Mouse (Mus musculus): ENCODE results near the gene Nutm1. TPM values are rescaled to one million over a fixed set of nuclear protein-coding genes. Genes with fewer than 3 reads are reported as not detected.

The Nutm1 gene
- polyA plus RNA-seq, 1 experiment from 2014 or later = not detected

GRCm38 (mm10) chr2:112284363-112285030, 25.4 kb upstream of the Nutm1 start:
- H3K9ac ChIP-seq (replicated peaks; ENCODE audit: low read depth, low read length) = peak overlapping the region; percentile 40
- H3K36me3 ChIP-seq (ENCODE audit: control insufficient read depth, insufficient read depth, low read length) = no peaks in the 10 kb centered on the region
- peak overlapping the region; percentile 52 for H3K4me3 ChIP-seq (ENCODE audit: low read depth, low read length)
- H3K27ac ChIP-seq (ENCODE audit: low read length) = peak overlapping the region; percentile 28; the same call in 1 of the 2 replicates
- WGBS = under 1% methylated on average over 21 of the region's 21 CpGs
- no peaks in the 10 kb centered on the region for H3K27me3 ChIP-seq (ENCODE audit: control insufficient read depth, insufficient read depth, low read length)
- H3K4me2 ChIP-seq (replicated peaks; ENCODE audit: low read depth, low read length) = peak overlapping the region; percentile 90
- peak; percentile 93 for ATAC-seq (ENCODE audit: insufficient number of reproducible peaks, insufficient read depth, low FRiP score, low read depth)
- no peaks in the 10 kb centered on the region for H3K9me3 ChIP-seq (ENCODE audit: control insufficient read depth, low read depth, low read length)
- no peaks in the 10 kb centered on the region for H3K4me1 ChIP-seq (ENCODE audit: control insufficient read depth, insufficient read depth, low read length)

GRCm38 (mm10) chr2:112282846-112283245, 23.8 kb upstream of the Nutm1 start:
- no peak overlapping the region for H3K27ac ChIP-seq (ENCODE audit: low read length)
- H3K27me3 ChIP-seq (ENCODE audit: control insufficient read depth, insufficient read depth, low read length) = no peaks in the 10 kb centered on the region
- no peak for ATAC-seq (ENCODE audit: insufficient number of reproducible peaks, insufficient read depth, low FRiP score, low read depth)
- H3K9me3 ChIP-seq (ENCODE audit: control insufficient read depth, low read depth, low read length) = no peaks in the 10 kb centered on the region
- no peaks in the 10 kb centered on the region for H3K4me1 ChIP-seq (ENCODE audit: control insufficient read depth, insufficient read depth, low read length)
- no peaks in the 10 kb centered on the region for H3K36me3 ChIP-seq (ENCODE audit: control insufficient read depth, insufficient read depth, low read length)
- H3K9ac ChIP-seq (replicated peaks; ENCODE audit: low read depth, low read length) = no peak overlapping the region
- WGBS = 84% methylated on average over 1 of the region's 1 CpGs
- no peak overlapping the region for H3K4me2 ChIP-seq (replicated peaks; ENCODE audit: low read depth, low read length)
- no peak overlapping the region for H3K4me3 ChIP-seq (ENCODE audit: low read depth, low read length)

GRCm38 (mm10) chr2:112276870-112277269, 17.8 kb upstream of the Nutm1 start:
- H3K27me3 ChIP-seq (ENCODE audit: control insufficient read depth, insufficient read depth, low read length) = no peaks in the 10 kb centered on the region
- H3K4me3 ChIP-seq (ENCODE audit: low read depth, low read length) = no peak overlapping the region
- no peak overlapping the region for H3K27ac ChIP-seq (ENCODE audit: low read length)
- H3K9me3 ChIP-seq (ENCODE audit: control insufficient read depth, low read depth, low read length) = no peaks in the 10 kb centered on the region
- H3K36me3 ChIP-seq (ENCODE audit: control insufficient read depth, insufficient read depth, low read length) = no peaks in the 10 kb centered on the region
- 69% methylated on average over 3 of the region's 3 CpGs for WGBS
- no peak overlapping the region for H3K9ac ChIP-seq (replicated peaks; ENCODE audit: low read depth, low read length)
- no peak overlapping the region for H3K4me2 ChIP-seq (replicated peaks; ENCODE audit: low read depth, low read length)
- ATAC-seq (ENCODE audit: insufficient number of reproducible peaks, insufficient read depth, low FRiP score, low read depth) = peak; percentile 49; the same call in 1 of the 2 replicates
- H3K4me1 ChIP-seq (ENCODE audit: control insufficient read depth, insufficient read depth, low read length) = no peaks in the 10 kb centered on the region

- 84% methylated on average over 6 of the region's 6 CpGs for WGBS
- no peaks in the 10 kb centered on the region for H3K9me3 ChIP-seq (ENCODE audit: control insufficient read depth, low read depth, low read length)
- H3K36me3 ChIP-seq (ENCODE audit: control insufficient read depth, insufficient read depth, low read length) = no peaks in the 10 kb centered on the region
- H3K27me3 ChIP-seq (ENCODE audit: control insufficient read depth, insufficient read depth, low read length) = no peaks in the 10 kb centered on the region
- H3K9ac ChIP-seq (replicated peaks; ENCODE audit: low read depth, low read length) = no peak overlapping the region
- H3K4me1 ChIP-seq (ENCODE audit: control insufficient read depth, insufficient read depth, low read length) = no peaks in the 10 kb centered on the region
- no peak overlapping the region for H3K4me3 ChIP-seq (ENCODE audit: low read depth, low read length)
- H3K27ac ChIP-seq (ENCODE audit: low read length) = no peak overlapping the region
- no peak overlapping the region for H3K4me2 ChIP-seq (replicated peaks; ENCODE audit: low read depth, low read length)
- no peak for ATAC-seq (ENCODE audit: insufficient number of reproducible peaks, insufficient read depth, low FRiP score, low read depth)
These were observed 14.4 kb upstream of the Nutm1 start for GRCm38 (mm10) chr2:112273474-112273873.

GRCm38 (mm10) chr2:112272909-112273308, 13.8 kb upstream of the Nutm1 start:
- ATAC-seq (ENCODE audit: insufficient number of reproducible peaks, insufficient read depth, low FRiP score, low read depth) = no peak
- Histone ChIP-seq H3K9ac (replicated peaks; ENCODE audit: low read depth, low read length) (no peak overlapping the region), H3K9me3 (ENCODE audit: control insufficient read depth, low read depth, low read length) (no peaks in the 10 kb centered on the region), H3K4me1 (ENCODE audit: control insufficient read depth, insufficient read depth, low read length) (no peaks in the 10 kb centered on the region), H3K36me3 (ENCODE audit: control insufficient read depth, insufficient read depth, low read length) (no peaks in the 10 kb centered on the region), H3K27me3 (ENCODE audit: control insufficient read depth, insufficient read depth, low read length) (no peaks in the 10 kb centered on the region), H3K4me3 (ENCODE audit: low read depth, low read length) (no peak overlapping the region), H3K4me2 (replicated peaks; ENCODE audit: low read depth, low read length) (no peak overlapping the region), H3K27ac (ENCODE audit: low read length) (no peak overlapping the region)
- WGBS = 90% methylated on average over 2 of the region's 2 CpGs

GRCm38 (mm10) chr2:112270011-112270410, 10.9 kb upstream of the Nutm1 start:
- no peak overlapping the region for H3K4me2 ChIP-seq (replicated peaks; ENCODE audit: low read depth, low read length)
- H3K27ac ChIP-seq (ENCODE audit: low read length) = no peak overlapping the region
- no peak overlapping the region for H3K4me3 ChIP-seq (ENCODE audit: low read depth, low read length)
- H3K9me3 ChIP-seq (ENCODE audit: control insufficient read depth, low read depth, low read length) = no peaks in the 10 kb centered on the region
- no peak for ATAC-seq (ENCODE audit: insufficient number of reproducible peaks, insufficient read depth, low FRiP score, low read depth)
- no peak overlapping the region for H3K9ac ChIP-seq (replicated peaks; ENCODE audit: low read depth, low read length)
- WGBS = 83% methylated on average over 2 of the region's 2 CpGs
- H3K4me1 ChIP-seq (ENCODE audit: control insufficient read depth, insufficient read depth, low read length) = peaks cover 4% of the 10 kb centered on the region; the same call in 1 of the 2 replicates
- H3K27me3 ChIP-seq (ENCODE audit: control insufficient read depth, insufficient read depth, low read length) = no peaks in the 10 kb centered on the region
- no peaks in the 10 kb centered on the region for H3K36me3 ChIP-seq (ENCODE audit: control insufficient read depth, insufficient read depth, low read length)

GRCm38 (mm10) chr2:112267547-112268269, 8.6 kb upstream of the Nutm1 start:
- Histone ChIP-seq H3K27me3 (ENCODE audit: control insufficient read depth, insufficient read depth, low read length) (no peaks in the 10 kb centered on the region), H3K4me3 (ENCODE audit: low read depth, low read length) (peak overlapping the region; percentile 65; the same call in 1 of the 2 replicates), H3K4me1 (ENCODE audit: control insufficient read depth, insufficient read depth, low read length) (peaks cover 12% of the 10 kb centered on the region), H3K27ac (ENCODE audit: low read length) (no peak overlapping the region), H3K36me3 (ENCODE audit: control insufficient read depth, insufficient read depth, low read length) (no peaks in the 10 kb centered on the region), H3K9ac (replicated peaks; ENCODE audit: low read depth, low read length) (no peak overlapping the region), H3K4me2 (replicated peaks; ENCODE audit: low read depth, low read length) (peak overlapping the region; percentile 74), H3K9me3 (ENCODE audit: control insufficient read depth, low read depth, low read length) (no peaks in the 10 kb centered on the region)
- ATAC-seq (ENCODE audit: insufficient number of reproducible peaks, insufficient read depth, low FRiP score, low read depth) = no peak
- WGBS = 76% methylated on average over 8 of the region's 8 CpGs

GRCm38 (mm10) chr2:112266780-112267179, 7.7 kb upstream of the Nutm1 start:
- Histone ChIP-seq H3K36me3 (ENCODE audit: control insufficient read depth, insufficient read depth, low read length) (no peaks in the 10 kb centered on the region), H3K4me3 (ENCODE audit: low read depth, low read length) (peak overlapping the region; percentile 65), H3K4me2 (replicated peaks; ENCODE audit: low read depth, low read length) (peak overlapping the region; percentile 74), H3K27me3 (ENCODE audit: control insufficient read depth, insufficient read depth, low read length) (no peaks in the 10 kb centered on the region), H3K27ac (ENCODE audit: low read length) (no peak overlapping the region), H3K4me1 (ENCODE audit: control insufficient read depth, insufficient read depth, low read length) (peaks cover 12% of the 10 kb centered on the region), H3K9me3 (ENCODE audit: control insufficient read depth, low read depth, low read length) (no peaks in the 10 kb centered on the region), H3K9ac (replicated peaks; ENCODE audit: low read depth, low read length) (no peak overlapping the region; the same call in 1 of the 2 replicates)
- 32% methylated on average over 10 of the region's 10 CpGs for WGBS
- no peak for ATAC-seq (ENCODE audit: insufficient number of reproducible peaks, insufficient read depth, low FRiP score, low read depth)
